Mouse (Mus musculus) midbrain, embryonic 16.5 days (tissue): Measurements from ENCODE around the gene Ebf3. TPM values are rescaled to one million over a fixed set of nuclear protein-coding genes. Genes with fewer than 3 reads are reported as not detected.

Experiments
- ATAC-seq: fragments of 200-750 bp; cut with Nextera tagmentation; 2 replicates; pipeline ENCODE4 v1.8.0; 2017; ENCODE audit warnings: moderate TSS enrichment
- H3K27ac ChIP-seq: fragments of 300-500 bp; sonication (generic); 2 replicates; pipeline ENCODE4 v1.5.1; 2014; ENCODE audit warnings: mild to moderate bottlenecking, low read length, mixed read lengths
- H3K27me3 ChIP-seq: fragments of 300-500 bp; sonication (generic); 2 replicates; pipeline ENCODE4 v1.6.1; 2014; ENCODE audit warnings: low read depth, low read length, mixed read lengths; ENCODE audit not compliant: control insufficient read depth, insufficient read depth
- H3K36me3 ChIP-seq: fragments of 300-500 bp; sonication (generic); 2 replicates; pipeline ENCODE4 v1.6.1; 2014; ENCODE audit warnings: mild to moderate bottlenecking, low read length, moderate library complexity, mixed read lengths; ENCODE audit not compliant: control insufficient read depth, insufficient read depth
- H3K4me1 ChIP-seq: fragments of 300-500 bp; sonication (generic); 2 replicates; pipeline ENCODE4 v1.6.1; 2014; ENCODE audit warnings: mild to moderate bottlenecking, low read length, mixed read lengths; ENCODE audit not compliant: control insufficient read depth, insufficient read depth
- H3K4me2 ChIP-seq: fragments of 300-500 bp; sonication (generic); 2 replicates; pipeline ENCODE4 v1.6.1; 2014; ENCODE audit warnings: mild to moderate bottlenecking, low read length, mixed read lengths
- H3K4me3 ChIP-seq: fragments of 300-500 bp; sonication (generic); 2 replicates; pipeline ENCODE4 v1.5.1; 2014; ENCODE audit warnings: low read depth, mild to moderate bottlenecking, low read length, moderate library complexity, mixed read lengths
- H3K9ac ChIP-seq: fragments of 300-500 bp; sonication (generic); 2 replicates; pipeline ENCODE4 v1.6.1; 2014; ENCODE audit warnings: low read depth, low read length, mixed read lengths
- H3K9me3 ChIP-seq: fragments of 300-500 bp; sonication (generic); replicated peaks from 2 replicates; pipeline ENCODE4 v1.6.1; 2014; ENCODE audit warnings: mild to moderate bottlenecking, low read length, mixed read lengths; ENCODE audit not compliant: control insufficient read depth, poor library complexity, severe bottlenecking
- WGBS: fragments of 180-500 bp; shearing (Covaris S2); extraction: QIAGEN DNeasy Blood & Tissue Kit; methylation state at CpG from one replicate; pipeline ENCODE4 v1.1.7; 2014; 5-methylcytosine and 5-hydroxymethylcytosine counted together
- polyA plus RNA-seq: library from polyadenylated mRNA; unstranded; fragments of >200 nt; fragmentation: Nextera tagmentation; extraction: Ambion mirVana; gene quantifications from 2 replicates; pipeline ENCODE4 v1.2.1, GENCODE M21; 2015

Ebf3 gene
- polyA plus RNA-seq, 1 experiment from 2014 or later = 8.8 TPM

GRCm38 (mm10) chr7:137206770-137207285, 107.4 kb downstream of the Ebf3 start:
- no peak for ATAC-seq
- Histone ChIP-seq H3K4me1 (peaks cover 36% of the 10 kb centered on the region), H3K4me2 (no peak overlapping the region), H3K27ac (no peak overlapping the region), H3K9me3 (no peaks in the 10 kb centered on the region), H3K9ac (no peak overlapping the region), H3K4me3 (no peak overlapping the region), H3K27me3 (no peaks in the 10 kb centered on the region), H3K36me3 (no peaks in the 10 kb centered on the region)
- 64% methylated on average over 21 of the region's 21 CpGs for WGBS

- H3K9me3 ChIP-seq = no peaks in the 10 kb centered on the region
- ATAC-seq = no peak
- H3K4me1 ChIP-seq = peaks cover 15% of the 10 kb centered on the region
- no peak overlapping the region for H3K4me2 ChIP-seq
- H3K27me3 ChIP-seq = no peaks in the 10 kb centered on the region
- no peak overlapping the region for H3K27ac ChIP-seq
- H3K4me3 ChIP-seq = no peak overlapping the region
- no peak overlapping the region for H3K9ac ChIP-seq
- H3K36me3 ChIP-seq = no peaks in the 10 kb centered on the region
- 88% methylated on average over 4 of the region's 4 CpGs for WGBS
These were observed 114.7 kb downstream of the Ebf3 start for GRCm38 (mm10) chr7:137199533-137199932.

- 0 out of 2 replicates have a peak overlapping the region, but pooled peaks have one; percentile 5 for H3K27ac ChIP-seq
- H3K36me3 ChIP-seq = no peaks in the 10 kb centered on the region
- H3K9ac ChIP-seq = no peak overlapping the region
- no peaks in the 10 kb centered on the region for H3K9me3 ChIP-seq
- no peak overlapping the region for H3K4me3 ChIP-seq
- H3K4me2 ChIP-seq = no peak overlapping the region
- no peaks in the 10 kb centered on the region for H3K27me3 ChIP-seq
- WGBS = 86% methylated on average over 15 of the region's 15 CpGs
- no peak for ATAC-seq
- H3K4me1 ChIP-seq = peaks cover 10% of the 10 kb centered on the region; the same call in 1 of the 2 replicates
These were observed 115.3 kb downstream of the Ebf3 start for GRCm38 (mm10) chr7:137198921-137199320.

GRCm38 (mm10) chr7:137197118-137198030, 116.9 kb downstream of the Ebf3 start:
- H3K9me3 ChIP-seq = no peaks in the 10 kb centered on the region
- H3K4me3 ChIP-seq = no peak overlapping the region
- no peaks in the 10 kb centered on the region for H3K36me3 ChIP-seq
- H3K4me2 ChIP-seq = no peak overlapping the region
- H3K27ac ChIP-seq = no peak overlapping the region
- 82% methylated on average over 23 of the region's 23 CpGs for WGBS
- ATAC-seq = no peak; the same call in 1 of the 2 replicates
- peaks cover 2% of the 10 kb centered on the region; the same call in 1 of the 2 replicates for H3K4me1 ChIP-seq
- no peaks in the 10 kb centered on the region for H3K27me3 ChIP-seq
- no peak overlapping the region for H3K9ac ChIP-seq

- Histone ChIP-seq H3K27ac (no peak overlapping the region), H3K9me3 (no peaks in the 10 kb centered on the region), H3K4me2 (no peak overlapping the region), H3K9ac (no peak overlapping the region), H3K27me3 (no peaks in the 10 kb centered on the region), H3K4me1 (peaks cover 2% of the 10 kb centered on the region; the same call in 1 of the 2 replicates), H3K36me3 (no peaks in the 10 kb centered on the region), H3K4me3 (no peak overlapping the region)
- ATAC-seq = no peak
- WGBS = 86% methylated on average over 6 of the region's 6 CpGs
These were observed 117.7 kb downstream of the Ebf3 start for GRCm38 (mm10) chr7:137196536-137196935.

- 78% methylated on average over 7 of the region's 7 CpGs for WGBS
- H3K36me3 ChIP-seq = no peaks in the 10 kb centered on the region
- peaks cover 2% of the 10 kb centered on the region; the same call in 1 of the 2 replicates for H3K4me1 ChIP-seq
- no peak overlapping the region for H3K4me2 ChIP-seq
- H3K27ac ChIP-seq = no peak overlapping the region
- no peak overlapping the region for H3K9ac ChIP-seq
- H3K9me3 ChIP-seq = no peaks in the 10 kb centered on the region
- no peaks in the 10 kb centered on the region for H3K27me3 ChIP-seq
- no peak overlapping the region for H3K4me3 ChIP-seq
- no peak for ATAC-seq
These were observed 121.4 kb downstream of the Ebf3 start for GRCm38 (mm10) chr7:137192776-137193278.

GRCm38 (mm10) chr7:137191889-137192288, 122.4 kb downstream of the Ebf3 start:
- Histone ChIP-seq H3K4me1 (peaks cover 2% of the 10 kb centered on the region; the same call in 1 of the 2 replicates), H3K27ac (peak overlapping the region; percentile 28; the same call in 1 of the 2 replicates)

GRCm38 (mm10) chr7:137172278-137172677, 142.0 kb downstream of the Ebf3 start:
- Histone ChIP-seq H3K4me1 (no peaks in the 10 kb centered on the region), H3K9ac (no peak overlapping the region), H3K4me3 (no peak overlapping the region), H3K9me3 (no peaks in the 10 kb centered on the region), H3K27me3 (peaks cover 2% of the 10 kb centered on the region; the same call in 1 of the 2 replicates), H3K4me2 (no peak overlapping the region), H3K36me3 (no peaks in the 10 kb centered on the region), H3K27ac (no peak overlapping the region)
- WGBS = 46% methylated on average over 9 of the region's 9 CpGs
- ATAC-seq = no peak

More at GRCm38 (mm10) chr7:137191889-137192288, 122.4 kb downstream of the Ebf3 start:
- H3K36me3 ChIP-seq = no peaks in the 10 kb centered on the region
- no peaks in the 10 kb centered on the region for H3K27me3 ChIP-seq
- no peaks in the 10 kb centered on the region for H3K9me3 ChIP-seq
- H3K9ac ChIP-seq = no peak overlapping the region
- H3K4me2 ChIP-seq = no peak overlapping the region
- 37% methylated on average over 12 of the region's 12 CpGs for WGBS
- H3K4me3 ChIP-seq = no peak overlapping the region
- no peak for ATAC-seq

- no peak for ATAC-seq
- Histone ChIP-seq H3K36me3 (no peaks in the 10 kb centered on the region), H3K9me3 (no peaks in the 10 kb centered on the region), H3K4me1 (no peaks in the 10 kb centered on the region), H3K27me3 (no peaks in the 10 kb centered on the region), H3K9ac (no peak overlapping the region), H3K4me2 (no peak overlapping the region), H3K27ac (no peak overlapping the region), H3K4me3 (no peak overlapping the region)
These were observed 155.2 kb downstream of the Ebf3 start for GRCm38 (mm10) chr7:137159086-137159485.
